11 mouse cellular contexts compared by ENCODE assay signal in the genomic region with DNA sequence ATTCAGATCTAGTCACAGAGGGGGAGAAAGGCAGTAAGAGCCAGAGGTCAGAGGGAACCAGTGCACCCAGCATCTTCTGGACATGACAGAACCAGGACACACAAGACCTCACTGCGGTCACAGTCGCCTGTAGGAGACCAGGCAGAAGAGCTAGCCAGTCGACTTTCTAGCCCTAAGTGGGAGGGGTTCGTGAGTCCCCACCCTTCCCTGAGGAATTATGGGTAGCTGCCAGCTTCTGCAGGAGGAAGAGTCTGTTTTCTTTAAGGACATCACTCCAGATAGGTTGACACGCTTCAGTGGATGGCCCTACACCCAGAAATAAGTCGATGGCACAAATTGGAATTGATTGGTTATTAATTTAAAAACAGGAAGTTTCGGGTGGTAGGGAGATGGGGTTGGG. TPM values are rescaled to one million over a fixed set of nuclear protein-coding genes. Genes with fewer than 3 reads are reported as not detected.
DNase-seq lines count a peak whose midpoint lies in the region; ATAC-seq and TF ChIP-seq lines count a peak whose summit lies in the region.
"Had no signal": no experiment of that assay in that cellular context is flagged by ENCODE, and none has a peak within 500 bp of the region (broad histone marks: within the 10 kb centered on the region; RNA-seq: fewer than 3 reads in every experiment).

No protein-coding gene starts in this region.

- peak overlapping the region; percentile 78 for H3K4me2 ChIP-seq in forebrain, embryonic 13.5 days
- no peak overlapping the region for H3K4me2 ChIP-seq in forebrain, embryonic 11.5 days (ENCODE audit: low read depth, low read length, severe bottlenecking)
- no peak overlapping the region for H3K4me2 ChIP-seq in lung, postnatal 0 days (replicated peaks; ENCODE audit: low read depth, low read length)
- H3K4me2 ChIP-seq in hindbrain, embryonic 12.5 days (replicated peaks) = peak overlapping the region; percentile 69; the same call in 1 of the 2 replicates
- peak overlapping the region; percentile 85; the same call in 1 of the 2 replicates for H3K4me2 ChIP-seq in neural tube, embryonic 15.5 days

- no peak overlapping the region for H3K27ac ChIP-seq in forebrain, embryonic 13.5 days
- no peak overlapping the region for H3K27ac ChIP-seq in forebrain, embryonic 11.5 days (ENCODE audit: low read depth, low read length)
- H3K27ac ChIP-seq in lung, postnatal 0 days (ENCODE audit: low read length) = no peak overlapping the region
- H3K27ac ChIP-seq in hindbrain, embryonic 12.5 days = no peak overlapping the region
- H3K27ac ChIP-seq in neural tube, embryonic 15.5 days (replicated peaks) = no peak overlapping the region
- no peak overlapping the region for H3K27ac ChIP-seq in layer of hippocampus, adult 2 months

- ATAC-seq in forebrain, embryonic 13.5 days = no peak
- no peak for ATAC-seq in forebrain, embryonic 11.5 days (replicated peaks; ENCODE audit: low FRiP score)
- ATAC-seq in lung, postnatal 0 days = no peak
- ATAC-seq in hindbrain, embryonic 12.5 days (ENCODE audit: low FRiP score) = no peak
- no peak for ATAC-seq in neural tube, embryonic 15.5 days (ENCODE audit: low FRiP score)
- ATAC-seq: Patski had no signal

- no peak for TF ChIP-seq EP300 in lung, postnatal 0 days (IDR thresholded peaks at IDR 0.05)

- peaks cover 5% of the 10 kb centered on the region; the same call in 1 of the 2 replicates for H3K4me1 ChIP-seq in forebrain, embryonic 13.5 days
- 0 out of 2 replicates have a peak, but pooled peaks cover 2% of the 10 kb centered on the region for H3K4me1 ChIP-seq in forebrain, embryonic 11.5 days (replicated peaks; ENCODE audit: control insufficient read depth, insufficient read depth, low read length)
- H3K4me1 ChIP-seq in lung, postnatal 0 days (ENCODE audit: insufficient read depth, low read depth, low read length) = no peaks in the 10 kb centered on the region
- H3K4me1 ChIP-seq in hindbrain, embryonic 12.5 days = peaks cover 21% of the 10 kb centered on the region
- H3K4me1 ChIP-seq in neural tube, embryonic 15.5 days = peaks cover 18% of the 10 kb centered on the region

- 26% methylated on average over 7 of the region's 7 CpGs for WGBS in forebrain, embryonic 13.5 days
- 34% methylated on average over 7 of the region's 7 CpGs for WGBS in forebrain, embryonic 11.5 days
- WGBS in lung, postnatal 0 days = 42% methylated on average over 7 of the region's 7 CpGs
- WGBS in hindbrain, embryonic 12.5 days = 31% methylated on average over 7 of the region's 7 CpGs
- 30% methylated on average over 7 of the region's 7 CpGs for WGBS in neural tube, embryonic 15.5 days

- H3K9ac ChIP-seq in forebrain, embryonic 13.5 days = no peak overlapping the region
- H3K9ac ChIP-seq in forebrain, embryonic 11.5 days (ENCODE audit: low read length) = no peak overlapping the region
- H3K9ac ChIP-seq in lung, postnatal 0 days (replicated peaks; ENCODE audit: low read depth) = no peak overlapping the region
- no peak overlapping the region for H3K9ac ChIP-seq in hindbrain, embryonic 12.5 days
- no peak overlapping the region for H3K9ac ChIP-seq in neural tube, embryonic 15.5 days (replicated peaks)

- H3K36me3 ChIP-seq in forebrain, embryonic 13.5 days (ENCODE audit: poor library complexity, severe bottlenecking) = no peaks in the 10 kb centered on the region
- no peaks in the 10 kb centered on the region for H3K36me3 ChIP-seq in forebrain, embryonic 11.5 days (ENCODE audit: control insufficient read depth, insufficient read depth, low read length)
- no peaks in the 10 kb centered on the region for H3K36me3 ChIP-seq in lung, postnatal 0 days (ENCODE audit: insufficient read depth, low read length)
- no peaks in the 10 kb centered on the region for H3K36me3 ChIP-seq in hindbrain, embryonic 12.5 days
- no peaks in the 10 kb centered on the region for H3K36me3 ChIP-seq in neural tube, embryonic 15.5 days

- no peak for DNase-seq in forebrain, embryonic 11.5 days (ENCODE audit: low spot score)
- DNase-seq in lung, postnatal 10 days = peak; percentile 51
- no peak for DNase-seq in lung, postnatal 0 days (ENCODE audit: low spot score)
- DNase-seq in layer of hippocampus, adult 2 months (ENCODE audit: low spot score in 2 of 2) = no peak
- no peak for DNase-seq in layer of hippocampus, adult 9-11 months

- TF ChIP-seq CTCF in lung, postnatal 0 days (IDR thresholded peaks at IDR 0.05) = no peak
- no peak for TF ChIP-seq CTCF in layer of hippocampus, adult 2 months (conservative IDR thresholded peaks at IDR 0.05)

- no peak overlapping the region for H3K4me3 ChIP-seq in forebrain, embryonic 13.5 days
- no peak overlapping the region for H3K4me3 ChIP-seq in forebrain, embryonic 11.5 days (ENCODE audit: low read depth, low read length)
- H3K4me3 ChIP-seq in lung, postnatal 0 days (ENCODE audit: low read depth, low read length) = no peak overlapping the region
- no peak overlapping the region for H3K4me3 ChIP-seq in hindbrain, embryonic 12.5 days
- no peak overlapping the region for H3K4me3 ChIP-seq in neural tube, embryonic 15.5 days (replicated peaks)
- no peak overlapping the region for H3K4me3 ChIP-seq in layer of hippocampus, adult 2 months

- peaks cover 41% of the 10 kb centered on the region for H3K27me3 ChIP-seq in forebrain, embryonic 13.5 days
- peaks cover 15% of the 10 kb centered on the region for H3K27me3 ChIP-seq in forebrain, embryonic 11.5 days (ENCODE audit: control insufficient read depth, insufficient read depth, low read length)
- no peaks in the 10 kb centered on the region; the same call in 1 of the 2 replicates for H3K27me3 ChIP-seq in lung, postnatal 0 days (replicated peaks; ENCODE audit: insufficient read depth, low read length)
- peaks cover 31% of the 10 kb centered on the region for H3K27me3 ChIP-seq in hindbrain, embryonic 12.5 days
- H3K27me3 ChIP-seq in neural tube, embryonic 15.5 days (replicated peaks) = peaks cover 10% of the 10 kb centered on the region; the same call in 1 of the 2 replicates

- no peaks in the 10 kb centered on the region for H3K9me3 ChIP-seq in forebrain, embryonic 13.5 days (replicated peaks)
- H3K9me3 ChIP-seq in forebrain, embryonic 11.5 days (ENCODE audit: control insufficient read depth, low read length) = no peaks in the 10 kb centered on the region
- no peaks in the 10 kb centered on the region for H3K9me3 ChIP-seq in lung, postnatal 0 days (ENCODE audit: low read length)
- H3K9me3 ChIP-seq in hindbrain, embryonic 12.5 days (replicated peaks) = no peaks in the 10 kb centered on the region
- no peaks in the 10 kb centered on the region for H3K9me3 ChIP-seq in neural tube, embryonic 15.5 days (replicated peaks)

RNA-seq across cellular contexts. Expression of gene Sost, which starts 30.4 kb away (rescaled TPM):
- 0.14 TPM in 1 of 2 replicates, not detected in the other for polyA plus RNA-seq in forebrain, embryonic 13.5 days (2015; fragmentation: Nextera tagmentation; extraction: Ambion mirVana)
- not detected in 2 replicates for polyA plus RNA-seq in forebrain, embryonic 11.5 days (2014; fragmentation: Nextera tagmentation; extraction: Ambion mirVana)
- polyA plus RNA-seq in lung, postnatal 0 days (2015; fragmentation: Nextera tagmentation; extraction: Ambion mirVana) = 0.06 TPM in 1 of 2 replicates, not detected in the other
- polyA plus RNA-seq in hindbrain, embryonic 12.5 days (2016; fragmentation: Nextera tagmentation; extraction: Ambion mirVana) = 0.46 and 0.79 TPM in 2 replicates
- 0.23 TPM in 1 of 2 replicates, not detected in the other for polyA plus RNA-seq in neural tube, embryonic 15.5 days (2015; fragmentation: Nextera tagmentation; extraction: Ambion mirVana)
- total RNA-seq in layer of hippocampus, adult 2 months (2021) = not detected
- total RNA-seq: left cerebral cortex, postnatal 10 days had no signal
- polyA plus RNA-seq: Patski; stomach, embryonic 14.5 days had no signal

RNA-seq across cellular contexts. Expression of gene Meox1, which starts 42.2 kb away (rescaled TPM):
- polyA plus RNA-seq in forebrain, embryonic 13.5 days (2015; fragmentation: Nextera tagmentation; extraction: Ambion mirVana) = 0.17 and 0.30 TPM in 2 replicates
- 0.21 TPM in 1 of 2 replicates, not detected in the other for polyA plus RNA-seq in forebrain, embryonic 11.5 days (2014; fragmentation: Nextera tagmentation; extraction: Ambion mirVana)
- 8.1 and 8.7 TPM in 2 replicates for polyA plus RNA-seq in lung, postnatal 0 days (2015; fragmentation: Nextera tagmentation; extraction: Ambion mirVana)
- polyA plus RNA-seq in hindbrain, embryonic 12.5 days (2016; fragmentation: Nextera tagmentation; extraction: Ambion mirVana) = 1.4 and 1.9 TPM in 2 replicates
- polyA plus RNA-seq in neural tube, embryonic 15.5 days (2015; fragmentation: Nextera tagmentation; extraction: Ambion mirVana) = 1.3 and 2.0 TPM in 2 replicates
- under 1 TPM; 0.71 to 0.74 TPM for total RNA-seq in layer of hippocampus, adult 2 months (2021)

RNA-seq across cellular contexts. Expression of gene Cfap97d1, which starts 47.7 kb away (rescaled TPM):
- polyA plus RNA-seq in forebrain, embryonic 13.5 days (2015; fragmentation: Nextera tagmentation; extraction: Ambion mirVana) = not detected in 2 replicates
- polyA plus RNA-seq in forebrain, embryonic 11.5 days (2014; fragmentation: Nextera tagmentation; extraction: Ambion mirVana) = not detected in 2 replicates
- 0.20 TPM in 1 of 2 replicates, not detected in the other for polyA plus RNA-seq in lung, postnatal 0 days (2015; fragmentation: Nextera tagmentation; extraction: Ambion mirVana)
- polyA plus RNA-seq in hindbrain, embryonic 12.5 days (2016; fragmentation: Nextera tagmentation; extraction: Ambion mirVana) = not detected in 2 replicates
- not detected in 2 replicates for polyA plus RNA-seq in neural tube, embryonic 15.5 days (2015; fragmentation: Nextera tagmentation; extraction: Ambion mirVana)
- total RNA-seq in layer of hippocampus, adult 2 months (2021) = not detected
- total RNA-seq: left cerebral cortex, postnatal 10 days had no signal
- polyA plus RNA-seq: Patski; stomach, embryonic 14.5 days had no signal

RNA-seq across cellular contexts. Expression of gene Dusp3, which starts 50.4 kb away (rescaled TPM):
- 8.5 and 8.7 TPM in 2 replicates for polyA plus RNA-seq in forebrain, embryonic 13.5 days (2015; fragmentation: Nextera tagmentation; extraction: Ambion mirVana)
- 10.4 and 11.6 TPM in 2 replicates for polyA plus RNA-seq in forebrain, embryonic 11.5 days (2014; fragmentation: Nextera tagmentation; extraction: Ambion mirVana)
- 78.2 and 80.0 TPM in 2 replicates for polyA plus RNA-seq in lung, postnatal 0 days (2015; fragmentation: Nextera tagmentation; extraction: Ambion mirVana)
- polyA plus RNA-seq in hindbrain, embryonic 12.5 days (2016; fragmentation: Nextera tagmentation; extraction: Ambion mirVana) = 11.4 and 12.9 TPM in 2 replicates
- 26.4 and 28.9 TPM in 2 replicates for polyA plus RNA-seq in neural tube, embryonic 15.5 days (2015; fragmentation: Nextera tagmentation; extraction: Ambion mirVana)
- 100 to 1,000 TPM; 149 to 155 TPM for total RNA-seq in layer of hippocampus, adult 2 months (2021)

Comparison
In these comparisons a context has a peak if more than half of its experiments do, and no peak if none do; other contexts are left out.
1. H3K4me2 ChIP-seq: peak in forebrain, embryonic 13.5 days (single experiment), hindbrain, embryonic 12.5 days (single experiment) and neural tube, embryonic 15.5 days (single experiment); none in forebrain, embryonic 11.5 days (single experiment) and lung, postnatal 0 days (single experiment).